In genomic region chr17:47853760-47854159, GRCm38 (mm10) we compare ENCODE assay signal across 23 mouse cellular contexts. TPM values are rescaled to one million over a fixed set of nuclear protein-coding genes. Genes with fewer than 3 reads are reported as not detected.
DNase-seq lines count a peak whose midpoint lies in the region; ATAC-seq and TF ChIP-seq lines count a peak whose summit lies in the region.
"Had no signal": no experiment of that assay in that cellular context is flagged by ENCODE, and none has a peak within 500 bp of the region (broad histone marks: within the 10 kb centered on the region; RNA-seq: fewer than 3 reads in every experiment).

No protein-coding gene starts in this region.

- H3K27ac ChIP-seq in intestine, postnatal 0 days (ENCODE audit: low read depth, low read length): no peak overlapping the region
- H3K27ac ChIP-seq in kidney, adult 2 months (ENCODE audit: insufficient read depth, low read depth, low read length): no peak overlapping the region
- H3K27ac ChIP-seq: embryonic facial prominence, embryonic 13.5 days; hindbrain, embryonic 14.5 days; limb, embryonic 13.5 days; lung, embryonic 15.5 days; midbrain, embryonic 12.5 days had no signal

- H3K36me3 ChIP-seq in intestine, postnatal 0 days (ENCODE audit: control insufficient read depth, insufficient read depth): no peaks in the 10 kb centered on the region
- H3K36me3 ChIP-seq in kidney, adult 2 months (ENCODE audit: control insufficient read depth, insufficient read depth, low read length): no peaks in the 10 kb centered on the region
- H3K36me3 ChIP-seq: embryonic facial prominence, embryonic 13.5 days; limb, embryonic 13.5 days; lung, embryonic 15.5 days; midbrain, embryonic 12.5 days had no signal

- TF ChIP-seq CTCF in intestine, postnatal 0 days (IDR thresholded peaks at IDR 0.05; ENCODE audit: low read depth): no peak
- TF ChIP-seq CTCF in kidney, adult 2 months (conservative IDR thresholded peaks at IDR 0.05; ENCODE audit: insufficient read depth, insufficient read length, low read depth, low read length): no peak

- TF ChIP-seq POLR2A in kidney, adult 2 months (IDR thresholded peaks at IDR 0.05; ENCODE audit: low read depth, low read length): no peak

- H3K27me3 ChIP-seq in intestine, postnatal 0 days (replicated peaks; ENCODE audit: control insufficient read depth, insufficient read depth, low read length): no peaks in the 10 kb centered on the region
- H3K27me3 ChIP-seq in kidney, adult 2 months (replicated peaks; ENCODE audit: control insufficient read depth, insufficient read depth, low read length): no peaks in the 10 kb centered on the region
- H3K27me3 ChIP-seq: embryonic facial prominence, embryonic 13.5 days; lung, embryonic 15.5 days had no signal

- no peaks in the 10 kb centered on the region; the same call in 1 of the 2 replicates for H3K4me1 ChIP-seq in intestine, postnatal 0 days (replicated peaks; ENCODE audit: control insufficient read depth, insufficient read depth, low read length)
- no peaks in the 10 kb centered on the region for H3K4me1 ChIP-seq in kidney, adult 2 months (ENCODE audit: control insufficient read depth, insufficient read depth, low read length)
- H3K4me1 ChIP-seq: megakaryocyte, embryonic 14.5 days had no signal

- no peak overlapping the region for H3K9ac ChIP-seq in intestine, postnatal 0 days (ENCODE audit: low read depth, low read length)
- H3K9ac ChIP-seq: embryonic facial prominence, embryonic 13.5 days; hindbrain, embryonic 14.5 days; limb, embryonic 13.5 days; lung, embryonic 15.5 days; midbrain, embryonic 12.5 days had no signal

- no peak overlapping the region for H3K4me2 ChIP-seq in intestine, postnatal 0 days (replicated peaks; ENCODE audit: low read depth)
- H3K4me2 ChIP-seq: embryonic facial prominence, embryonic 13.5 days; heart, embryonic 11.5 days; hindbrain, embryonic 14.5 days; limb, embryonic 13.5 days; liver, embryonic 11.5 days; lung, embryonic 15.5 days; midbrain, embryonic 12.5 days had no signal

- H3K9me3 ChIP-seq in intestine, postnatal 0 days (ENCODE audit: control insufficient read depth): no peaks in the 10 kb centered on the region
- H3K9me3 ChIP-seq: lung, embryonic 15.5 days; midbrain, embryonic 12.5 days had no signal

- WGBS in intestine, postnatal 0 days: 59% methylated on average over 4 of the region's 4 CpGs
- 95% methylated on average over 4 of the region's 4 CpGs for WGBS in kidney, adult 2 months

- DNase-seq in heart, adult 11 months: peak; percentile 63
- DNase-seq in heart, postnatal 10 days: no peak
- peak; percentile 54 for DNase-seq in fat pad, adult 2 months (ENCODE audit: extremely low read depth, low read depth, low spot score)
- DNase-seq in left cerebral cortex, adult 9 months (ENCODE audit: low spot score in 2 of 2): no peak
- DNase-seq in kidney, adult 2 months: no peak
- no peak for DNase-seq in frontal cortex, postnatal 36 days (ENCODE audit: low spot score in 2 of 2)
- no peak for DNase-seq in left cerebral cortex, postnatal 25 days (ENCODE audit: low spot score in 2 of 2)
- DNase-seq: B cell, adult 2 months; cerebellum, adult 9-11 months; gastrocnemius, postnatal 10 days; heart, adult 18-20 months; kidney, postnatal 14 days; layer of hippocampus, adult 9-11 months had no signal

- ATAC-seq in intestine, postnatal 0 days: peak; percentile 76
- ATAC-seq: forebrain, embryonic 16.5 days had no signal

- intact Hi-C loops in heart, postnatal 10 days (cut with DNase I): no loop called here
- intact Hi-C loops in left cerebral cortex, postnatal 25 days (cut with DNase I): no loop called here

- H3K4me3 ChIP-seq in intestine, postnatal 0 days (ENCODE audit: low read depth, low read length): no peak overlapping the region
- no peak overlapping the region for H3K4me3 ChIP-seq in kidney, adult 2 months (ENCODE audit: insufficient read depth, low read depth, low read length)
- H3K4me3 ChIP-seq: embryonic facial prominence, embryonic 13.5 days; limb, embryonic 13.5 days; lung, embryonic 15.5 days; megakaryocyte, embryonic 14.5 days; midbrain, embryonic 12.5 days had no signal

RNA-seq across cellular contexts. Expression of gene Mdfi, which starts 19.3 kb away (rescaled TPM):
- total RNA-seq in heart, postnatal 10 days (2021): 1 to 10 TPM; 6.4 to 8.2 TPM
- 1.7 and 2.1 TPM in 2 replicates for polyA plus RNA-seq in intestine, postnatal 0 days (2015; fragmentation: Nextera tagmentation; extraction: Ambion mirVana)
- 4.9 and 6.6 TPM in 2 replicates for polyA plus RNA-seq in kidney, adult 2 months (2012; rRNA removed)
- total RNA-seq in left cerebral cortex, postnatal 25 days (2021): 1 to 10 TPM in 1 of 2 experiments, under 1 TPM in 1; 0.80 to 1.4 TPM

Comparison
In these comparisons a context has a peak if more than half of its experiments do, and no peak if none do; other contexts are left out.
1. DNase-seq: peak in heart, adult 11 months (single experiment) and fat pad, adult 2 months (single experiment); none in heart, postnatal 10 days (0 of 2), left cerebral cortex, adult 9 months (0 of 2), kidney, adult 2 months (single experiment), frontal cortex, postnatal 36 days (0 of 2) and left cerebral cortex, postnatal 25 days (0 of 2).